Mouse (Mus musculus): ENCODE data around the gene Pank4.

DNA sequence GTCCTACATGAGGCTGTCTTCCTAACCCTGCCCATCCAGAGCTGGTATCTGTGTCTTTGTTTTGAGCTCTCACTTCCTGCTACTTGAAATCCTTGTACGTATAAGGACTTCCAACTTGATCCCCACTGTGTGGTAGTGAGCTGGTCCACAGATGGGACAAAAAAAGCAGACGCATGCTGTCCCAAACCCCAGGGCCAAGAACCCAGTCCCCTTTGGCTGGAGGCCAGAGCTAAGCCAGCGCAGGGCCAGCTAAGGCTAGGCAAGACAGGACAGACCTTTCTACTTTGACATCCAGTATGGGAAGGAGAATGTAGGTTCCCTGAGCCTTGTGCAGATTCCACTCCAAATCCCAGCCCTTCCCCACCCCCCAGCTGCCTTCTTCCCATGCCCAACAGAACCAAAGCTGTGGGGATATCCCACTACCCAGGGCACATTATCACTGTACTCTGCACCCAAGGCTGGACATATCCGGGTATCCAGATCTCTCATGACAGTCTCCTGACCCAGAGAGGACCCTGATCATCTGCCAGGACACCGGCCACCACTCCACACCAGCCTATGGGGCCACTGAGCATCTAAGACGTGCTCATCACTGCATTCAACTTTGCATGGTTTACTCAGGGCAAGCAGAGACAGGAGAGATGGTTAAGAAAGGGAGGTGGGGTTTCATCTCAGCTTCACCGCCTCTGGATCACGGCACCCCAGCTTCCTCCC lies 47.5 kb downstream of the Pank4 start:
- TF ChIP-seq CTCF (IDR thresholded peaks at IDR 0.05; ENCODE audit: low read depth, low read length) (no peak), POLR2A (IDR thresholded peaks at IDR 0.05; ENCODE audit: extremely low read depth, insufficient read depth, low read length) (no peak)

Data from liver, adult 2 months (tissue).